Mouse (Mus musculus) spleen, postnatal 14 days (tissue): Measurements from ENCODE around the gene Susd1.
"Not testable (repeated sequence)": the region's sequence is repeated elsewhere in the genome, so short reads cannot be mapped to it uniquely, and the experiment has no call there.

Source experiments
- DNase-seq, 2 experiments: peaks; one replicate each; pipeline ENCODE4 v3.0.0; 2021 to 2022; ENCODE audit warnings: low spot score in 2 of 2

Gene Susd1

DNA sequence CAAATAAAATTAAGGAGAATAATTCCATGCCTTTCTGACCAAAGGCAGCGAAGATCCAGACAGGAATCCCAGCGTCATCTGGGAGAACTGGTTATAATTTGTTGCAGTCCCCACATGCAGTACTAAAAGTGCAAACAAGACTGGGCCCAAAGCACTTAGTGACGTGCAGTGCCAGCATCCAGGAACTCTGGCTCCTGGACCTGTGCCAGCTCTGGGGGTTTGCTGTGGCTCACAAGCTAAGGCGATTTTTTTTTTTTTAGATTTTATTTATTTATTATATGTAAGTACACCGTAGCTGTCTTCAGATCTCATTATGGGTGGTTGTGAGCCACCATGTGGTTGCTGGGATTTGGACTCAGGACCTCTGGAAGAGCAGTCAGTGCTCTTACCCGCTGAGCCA lies 152.1 kb downstream of the Susd1 start:
- DNase-seq = not testable (repeated sequence)

DNA sequence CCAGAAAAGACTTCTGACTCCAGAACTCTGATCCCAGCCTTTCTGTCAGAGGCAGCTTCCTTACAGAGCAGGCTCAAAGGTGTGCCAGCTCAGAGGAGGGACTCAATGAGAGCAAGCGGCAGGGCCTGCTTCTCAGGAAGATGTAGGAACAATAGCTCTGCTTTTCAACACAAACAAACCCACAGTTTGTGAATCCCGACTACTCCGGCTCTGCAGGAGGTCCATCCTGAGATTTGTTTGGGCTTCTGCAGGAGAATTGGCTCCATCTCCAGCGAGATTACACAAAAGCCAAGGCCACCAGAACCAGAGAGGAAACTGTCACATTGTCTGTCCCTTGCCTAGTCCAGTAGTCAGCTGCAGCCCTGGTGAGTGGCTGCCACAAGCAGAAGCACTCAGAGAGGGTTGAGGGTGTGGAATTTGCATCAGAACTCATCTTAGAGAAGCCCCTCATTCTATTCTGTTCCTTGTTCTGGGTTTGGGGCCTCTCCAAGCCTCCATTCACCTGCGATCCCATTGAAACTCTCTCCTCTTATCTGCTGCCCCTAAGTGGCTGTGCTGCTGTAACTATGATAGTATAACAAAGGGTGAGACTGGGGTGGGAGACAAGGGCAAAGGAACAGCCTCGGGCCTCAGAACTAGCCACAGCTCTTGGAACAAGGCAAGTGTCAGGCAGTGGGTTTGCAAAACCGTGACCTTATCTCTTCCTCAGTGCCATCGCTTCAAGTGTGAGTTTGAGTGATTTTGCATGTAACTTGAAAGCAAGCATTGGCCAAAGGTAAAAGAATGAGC lies 155.5 kb downstream of the Susd1 start:
- no peak for DNase-seq

DNA sequence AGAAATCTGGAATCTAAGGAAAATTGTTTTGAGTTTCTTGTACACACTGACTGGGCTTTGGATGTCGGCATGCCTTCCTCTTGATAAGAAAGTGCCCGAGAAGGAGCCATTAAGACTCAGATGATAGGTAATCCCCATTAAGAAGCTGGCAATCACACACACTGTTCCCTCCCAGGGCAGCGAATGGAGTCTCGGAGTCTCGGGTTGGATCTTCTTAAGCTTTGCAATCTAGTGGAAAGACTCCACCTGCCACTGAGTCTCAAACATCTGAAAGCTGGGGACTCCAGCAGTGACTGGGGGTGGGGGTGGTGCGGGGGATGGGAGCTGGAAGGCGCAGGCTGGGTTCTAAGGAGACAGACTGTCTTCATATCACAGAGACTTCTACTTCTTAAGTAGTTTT lies 156.3 kb downstream of the Susd1 start:
- no peak for DNase-seq

DNA sequence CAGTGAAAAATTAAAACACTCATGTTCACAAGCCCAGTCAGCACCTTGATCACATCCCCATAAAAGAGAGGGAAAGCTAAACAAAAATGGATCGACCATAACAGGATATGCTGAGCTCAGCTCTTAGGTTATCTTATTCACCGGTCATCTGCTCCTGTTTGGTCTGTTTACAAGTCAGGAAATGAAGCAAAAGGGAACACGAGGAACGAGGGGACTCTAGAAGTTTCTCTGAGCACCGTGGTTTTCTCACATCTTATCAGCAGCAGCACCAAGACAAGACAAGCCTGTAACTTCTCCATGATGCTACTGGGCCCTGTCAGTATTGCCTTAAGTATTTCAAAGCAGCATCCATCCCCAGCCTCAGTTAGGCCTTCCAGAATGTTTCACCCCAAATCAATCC lies 157.6 kb downstream of the Susd1 start:
- DNase-seq = no peak

DNA sequence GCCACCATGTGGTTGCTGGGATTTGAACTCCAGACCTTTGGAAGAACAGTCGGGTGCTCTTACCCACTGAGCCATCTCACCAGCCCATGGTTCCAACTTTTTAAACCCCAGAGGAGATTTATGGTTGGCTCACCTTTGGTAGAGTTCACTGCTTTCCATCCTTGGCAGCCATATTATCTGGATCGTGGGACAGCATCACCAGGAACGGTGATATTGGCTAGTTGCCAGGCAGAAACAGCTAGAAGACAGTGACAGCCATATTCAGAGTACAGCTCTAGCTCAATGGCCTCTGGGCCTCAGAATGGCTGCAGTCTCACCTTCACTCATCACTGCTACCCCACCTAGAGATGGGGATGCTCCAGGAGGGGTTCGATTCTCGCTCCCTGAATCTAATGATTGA lies 159.3 kb downstream of the Susd1 start:
- no peak for DNase-seq

DNA sequence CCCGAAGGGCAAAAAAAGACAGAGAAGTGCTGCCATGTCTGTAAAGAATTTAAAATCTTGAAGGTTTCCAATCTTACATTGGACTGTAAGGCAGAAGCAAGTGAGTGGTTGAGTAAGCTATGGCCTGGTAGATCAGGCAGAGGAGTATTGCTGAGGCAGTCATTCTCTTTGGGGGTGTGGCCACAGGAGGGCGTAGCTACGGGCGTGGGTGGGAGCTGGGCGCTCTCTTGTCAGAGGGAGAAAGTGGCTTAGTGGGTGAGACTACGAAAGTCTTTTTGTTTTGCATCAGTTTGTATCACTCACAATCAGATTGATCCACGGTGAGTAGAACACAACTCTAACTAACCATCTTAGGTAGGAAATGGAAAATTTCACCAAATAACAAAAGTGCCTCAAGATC lies 160.0 kb downstream of the Susd1 start:
- DNase-seq = peak; percentile 57 to 61

DNA sequence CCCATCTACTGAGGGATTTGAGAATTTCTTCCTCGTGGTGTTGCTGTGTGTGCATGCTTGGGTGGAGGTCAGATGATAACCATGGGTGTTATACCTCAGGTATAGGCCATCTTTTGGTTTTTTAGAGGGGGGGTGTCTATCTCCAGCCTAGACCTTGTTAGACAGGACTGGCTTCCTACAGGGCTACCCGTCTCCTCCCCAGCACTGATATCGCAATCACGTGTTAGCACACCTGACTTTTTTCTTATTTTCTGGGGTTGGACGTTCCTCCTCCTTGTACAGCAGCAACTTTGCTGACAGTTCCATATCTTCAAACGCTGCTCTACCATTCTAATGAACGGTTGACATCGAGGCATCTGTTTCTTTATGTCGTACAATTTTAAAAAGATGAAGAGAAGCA lies 160.5 kb downstream of the Susd1 start:
- no peak for DNase-seq

DNA sequence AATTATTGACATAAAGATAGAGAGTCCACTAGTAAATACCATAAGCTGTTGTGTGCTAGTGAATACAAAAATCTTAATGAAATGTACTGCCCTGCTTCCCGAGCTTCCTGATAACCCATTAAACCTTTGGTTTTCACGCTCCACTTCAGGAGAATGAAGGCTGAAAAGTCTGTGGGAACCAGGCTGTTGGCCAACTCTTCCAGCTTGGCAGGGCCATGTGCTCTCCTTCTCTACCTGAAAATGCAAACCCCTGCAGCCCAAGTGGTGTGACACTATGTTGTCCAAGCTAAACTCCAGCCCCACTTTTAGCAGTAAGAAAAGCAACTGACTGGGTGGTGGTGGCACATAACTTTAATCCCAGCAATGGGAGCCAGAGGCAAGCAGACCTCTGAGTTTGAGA lies 162.5 kb downstream of the Susd1 start:
- no peak for DNase-seq

DNA sequence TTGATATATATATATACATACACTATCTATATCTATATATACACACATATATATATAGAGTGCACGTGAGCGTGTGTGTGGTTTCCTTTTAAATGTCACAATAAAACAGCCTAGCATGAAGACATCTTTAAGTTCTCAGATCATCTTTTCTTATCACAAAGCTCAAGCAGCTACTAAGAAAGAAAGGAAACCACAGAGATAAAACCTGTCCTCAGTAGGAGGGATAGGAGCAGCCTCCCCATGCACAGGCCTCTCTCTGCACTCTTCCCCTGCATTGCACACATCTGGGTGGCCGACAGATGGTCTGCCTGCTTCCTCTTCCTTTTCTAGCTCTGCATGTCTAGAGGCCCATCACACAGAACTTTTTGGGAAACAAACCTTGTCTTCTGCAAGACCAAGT lies 162.9 kb downstream of the Susd1 start:
- peak in 1 of 2 experiments; percentile 37 for DNase-seq

DNA sequence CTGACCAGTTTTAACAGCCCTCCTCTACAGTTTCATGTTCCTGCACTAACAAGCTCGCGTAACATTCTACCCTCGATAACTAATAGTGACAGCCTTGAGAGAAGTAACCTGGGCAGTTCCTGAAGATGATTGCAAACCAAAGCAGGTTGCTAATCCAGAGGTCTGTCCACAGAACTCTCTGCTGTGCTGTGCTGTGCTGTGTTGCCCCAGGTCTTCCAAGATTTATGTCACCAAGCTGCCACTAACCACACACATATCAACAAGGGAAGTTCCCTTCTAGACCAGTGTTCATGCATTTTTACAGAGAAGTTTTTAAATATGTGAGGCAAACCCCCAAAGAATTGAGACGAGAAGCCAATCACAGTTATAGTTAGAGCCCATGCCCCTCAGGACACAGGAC lies 164.3 kb downstream of the Susd1 start:
- no peak for DNase-seq

DNA sequence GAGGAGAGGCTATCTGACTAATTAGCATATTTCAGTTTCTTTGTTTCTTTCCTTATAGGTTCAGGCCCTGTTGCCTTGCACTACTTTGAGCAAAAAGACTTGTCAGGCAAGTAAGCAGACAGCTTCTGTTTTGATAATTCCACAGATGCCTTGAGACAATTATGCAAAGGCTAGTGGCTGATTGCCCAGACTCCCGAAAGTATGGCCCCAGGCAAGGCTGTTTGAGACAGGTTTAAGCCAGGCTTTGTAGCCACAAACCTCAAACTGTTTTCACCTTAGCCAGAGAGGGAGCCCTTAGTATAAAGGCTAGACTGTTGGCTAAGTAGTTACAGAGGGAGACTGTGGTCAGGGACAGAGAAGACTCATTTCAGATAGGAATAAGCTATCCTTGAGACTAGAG lies 165.1 kb downstream of the Susd1 start:
- DNase-seq = no peak

DNA sequence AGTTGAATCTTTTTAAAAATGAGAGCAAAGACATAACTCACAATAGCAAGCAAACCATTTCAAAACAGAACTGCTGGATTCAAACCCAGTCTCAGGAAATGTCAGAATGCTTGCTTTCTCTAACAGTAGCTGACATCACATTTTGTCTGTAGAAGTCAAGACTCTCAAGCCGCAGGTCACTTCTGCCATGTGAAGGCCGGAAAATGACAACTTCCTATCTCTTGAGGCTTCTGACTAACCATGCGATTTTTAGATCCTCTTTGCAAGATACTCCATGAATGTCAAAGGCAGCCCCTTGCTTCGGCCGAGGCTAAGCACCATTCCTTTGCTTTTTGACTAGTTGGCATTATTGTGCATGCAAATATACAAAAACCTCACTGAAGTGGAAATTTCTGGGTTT lies 172.8 kb downstream of the Susd1 start:
- DNase-seq = no peak

DNA sequence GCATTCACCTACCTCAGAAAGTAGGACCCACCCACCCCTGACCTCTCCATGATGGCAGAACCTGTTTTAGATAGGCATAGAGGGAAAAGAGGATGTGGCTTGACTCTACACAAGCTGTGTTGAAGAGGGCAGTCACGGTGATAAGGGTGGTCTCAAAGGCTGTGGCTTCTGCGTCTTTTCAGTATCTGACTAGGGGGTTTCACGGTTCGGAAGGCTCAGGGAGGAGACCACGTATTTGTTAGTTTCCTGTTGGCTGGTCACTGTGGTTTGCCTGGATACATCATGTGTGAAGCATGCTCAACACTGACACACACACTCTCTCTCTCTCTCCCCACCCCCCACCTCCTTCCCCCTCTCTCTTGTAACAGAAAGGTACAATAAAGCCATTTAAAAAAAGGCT lies 173.3 kb downstream of the Susd1 start:
- no peak for DNase-seq
